Mouse (Mus musculus) thymus, adult 2 months (tissue): ENCODE measurements around the gene Csnk1e.

Experiments
- CTCF ChIP-seq: fragments of 200-500 bp; IDR thresholded peaks from 2 replicates; pipeline ENCODE4 v1.5.1; 2012; ENCODE audit warnings: mild to moderate bottlenecking, control low read depth, low read length, moderate library complexity, borderline replicate concordance; ENCODE audit not compliant: control insufficient read depth, poor library complexity, insufficient read depth; ENCODE audit errors: extremely low read depth
- POLR2A ChIP-seq: fragments of 200-500 bp; IDR thresholded peaks from 2 replicates; pipeline ENCODE4 v1.6.1; 2012; ENCODE audit warnings: mild to moderate bottlenecking, low read length, control low read depth, moderate library complexity; ENCODE audit not compliant: control insufficient read depth, poor library complexity, insufficient read depth; ENCODE audit errors: extremely low read depth

GRCm38 (mm10) chr15:79489463-79489862 is 34.1 kb upstream of the Csnk1e start:
- TF ChIP-seq CTCF (no peak), POLR2A (no peak)
